Mouse (Mus musculus) MEL (cell line): ENCODE results near the gene Ate1.

Experiments
- BHLHE40 ChIP-seq: IDR thresholded peaks from 2 replicates; pipeline ENCODE4 v1.6.1; 2012; ENCODE audit warnings: low read depth, mild to moderate bottlenecking, inconsistent platforms, low read length, improper control_type of control experiment, borderline replicate concordance
- CHD2 ChIP-seq: IDR thresholded peaks from 2 replicates; pipeline ENCODE4 v1.6.1; 2011; ENCODE audit warnings: low read length, improper control_type of control experiment
- CTCF ChIP-seq, 3 experiments: IDR thresholded peaks in 2 of 3; conservative IDR thresholded peaks in 1 of 3; 2 replicates each; pipeline ENCODE4 v1.5.1; 2011 to 2012; ENCODE audit warnings: low read length in 3 of 3, low read depth in 2 of 3, mild to moderate bottlenecking in 2 of 3, improper control_type of control experiment in 1 of 3, inconsistent platforms in 1 of 3, mixed read lengths in 1 of 3, moderate library complexity in 1 of 3; ENCODE audit not compliant: control insufficient read depth in 1 of 3, insufficient read depth in 1 of 3, poor library complexity in 1 of 3, severe bottlenecking in 1 of 3
- E2F4 ChIP-seq: IDR thresholded peaks from 2 replicates; pipeline ENCODE4 v1.6.1; 2011; ENCODE audit warnings: low read depth, low read length, improper control_type of control experiment, borderline replicate concordance
- ELF1 ChIP-seq: IDR thresholded peaks from 2 replicates; pipeline ENCODE4 v1.6.1; 2014; ENCODE audit warnings: low read depth, mild to moderate bottlenecking, inconsistent platforms, low read length, improper control_type of control experiment, moderate library complexity
- EP300 ChIP-seq, 2 experiments: IDR thresholded peaks; 2 replicates each; pipeline ENCODE4 v1.6.1; 2011; ENCODE audit warnings: improper control_type of control experiment in 2 of 2, low read length in 2 of 2, low read depth in 1 of 2, mild to moderate bottlenecking in 1 of 2
- KAT2A ChIP-seq: conservative IDR thresholded peaks from 2 replicates; pipeline ENCODE4 v1.6.1; 2012; ENCODE audit warnings: low read depth, low read length, improper control_type of control experiment, inconsistent platforms
- MYB ChIP-seq: IDR thresholded peaks from 2 replicates; pipeline ENCODE4 v1.6.1; 2011; ENCODE audit warnings: mild to moderate bottlenecking, low read depth, low read length, improper control_type of control experiment
- NRF1 ChIP-seq: IDR thresholded peaks from 2 replicates; pipeline ENCODE4 v1.6.1; 2014; ENCODE audit warnings: low read depth, mild to moderate bottlenecking, inconsistent platforms, low read length, improper control_type of control experiment, moderate library complexity; ENCODE audit not compliant: poor library complexity, insufficient read depth, severe bottlenecking
- POLR2A ChIP-seq, 2 experiments: IDR thresholded peaks; 2 replicates each; pipeline ENCODE4 v1.6.1; 2011 to 2012; ENCODE audit warnings: low read length in 2 of 2, mild to moderate bottlenecking in 2 of 2, control low read depth in 1 of 2, improper control_type of control experiment in 1 of 2, low read depth in 1 of 2, moderate library complexity in 1 of 2; ENCODE audit not compliant: control insufficient read depth in 1 of 2, insufficient read depth in 1 of 2, poor library complexity in 1 of 2
- ZC3H11A ChIP-seq: IDR thresholded peaks from 2 replicates; pipeline ENCODE4 v1.6.1; 2012; ENCODE audit warnings: low read depth, mild to moderate bottlenecking, inconsistent platforms, low read length, improper control_type of control experiment

DNA sequence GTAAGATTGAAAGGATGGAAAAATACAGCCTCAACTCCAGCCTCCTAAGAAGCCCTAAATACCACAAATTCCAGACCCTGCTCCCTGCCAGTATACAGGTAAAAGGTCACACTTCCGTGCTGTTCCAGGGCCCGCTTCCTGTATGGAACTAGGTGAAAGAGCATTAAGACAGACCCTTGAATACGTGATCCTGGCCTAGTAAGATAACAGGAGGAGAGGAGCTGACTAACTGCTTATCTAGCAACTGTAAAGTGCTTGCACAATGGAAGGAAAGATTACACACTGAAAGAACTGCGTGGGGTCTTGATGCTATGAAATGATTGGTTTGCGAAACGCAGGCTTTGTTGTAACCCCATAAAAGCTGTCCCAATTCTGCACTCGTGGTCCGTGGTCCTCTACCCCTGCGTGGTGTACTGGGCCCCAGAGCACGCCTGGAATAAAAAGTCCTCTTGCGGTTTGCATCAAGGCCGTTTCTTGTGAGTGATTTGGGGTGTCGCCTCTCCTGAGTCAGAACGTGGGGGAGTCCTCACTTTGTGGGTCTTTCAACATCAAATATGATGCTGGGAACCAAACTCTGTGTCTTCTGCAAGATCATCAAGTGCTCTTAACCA is 748 bp upstream of the Ate1 start:
- TF ChIP-seq BHLHE40 (no peak), EP300 (IDR thresholded peaks at IDR 0.05; ENCODE audit: low read depth in 1 of 2, low read length in 2 of 2) (peak; percentile 94), E2F4 (no peak), CHD2 (no peak), POLR2A (IDR thresholded peaks at IDR 0.05; ENCODE audit: control insufficient read depth in 1 of 2, insufficient read depth in 1 of 2, low read depth in 1 of 2, low read length in 2 of 2, poor library complexity in 1 of 2) (peak in 1 of 2 experiments; percentile 41; a peak in 1 of 4 replicates), ELF1 (peak; percentile 36; the same call in 1 of the 2 replicates), CTCF (IDR thresholded peaks at IDR 0.05 in 2 of 3, conservative IDR thresholded peaks at IDR 0.05 in 1 of 3; ENCODE audit: control insufficient read depth in 1 of 3, insufficient read depth in 1 of 3, low read depth in 2 of 3, low read length in 3 of 3, poor library complexity in 1 of 3, severe bottlenecking in 1 of 3) (no peak), NRF1 (no peak), ZC3H11A (no peak), KAT2A (no peak), MYB (peak; percentile 61)
